Mouse (Mus musculus) liver, embryonic 15.5 days (tissue): ENCODE measurements around the gene Gbp6. TPM values are rescaled to one million over a fixed set of nuclear protein-coding genes. Genes with fewer than 3 reads are reported as not detected.
"Not testable (repeated sequence)": the region's sequence is repeated elsewhere in the genome, so short reads cannot be mapped to it uniquely, and the experiment has no call there.

Experiments used
- ATAC-seq: fragments of 200-750 bp; cut with Nextera tagmentation; 2 replicates; pipeline ENCODE4 v1.8.0; 2017; ENCODE audit warnings: moderate number of reproducible peaks, mild to moderate bottlenecking, moderate library complexity; ENCODE audit not compliant: insufficient read depth
- H3K27ac ChIP-seq: fragments of 300-500 bp; sonication (generic); replicated peaks from 2 replicates; pipeline ENCODE4 v1.5.1; 2015; ENCODE audit warnings: mild to moderate bottlenecking, inconsistent platforms
- H3K27me3 ChIP-seq: fragments of 300-500 bp; sonication (generic); 2 replicates; pipeline ENCODE4 v1.6.1; 2015; ENCODE audit warnings: mild to moderate bottlenecking, inconsistent platforms
- H3K36me3 ChIP-seq: fragments of 300-500 bp; sonication (generic); replicated peaks from 2 replicates; pipeline ENCODE4 v1.6.1; 2015; ENCODE audit warnings: moderate library complexity, mild to moderate bottlenecking, inconsistent platforms
- H3K4me1 ChIP-seq: fragments of 300-500 bp; sonication (generic); replicated peaks from 2 replicates; pipeline ENCODE4 v1.6.1; 2015; ENCODE audit warnings: inconsistent platforms
- H3K4me2 ChIP-seq: fragments of 300-500 bp; sonication (generic); 2 replicates; pipeline ENCODE4 v1.6.1; 2015; ENCODE audit warnings: moderate library complexity, mild to moderate bottlenecking, inconsistent platforms
- H3K4me3 ChIP-seq: fragments of 300-500 bp; sonication (generic); replicated peaks from 2 replicates; pipeline ENCODE4 v1.5.1; 2015; ENCODE audit warnings: mild to moderate bottlenecking, inconsistent platforms
- H3K9ac ChIP-seq: fragments of 300-500 bp; sonication (generic); 2 replicates; pipeline ENCODE4 v1.6.1; 2015; ENCODE audit warnings: moderate library complexity, mild to moderate bottlenecking, inconsistent platforms
- H3K9me3 ChIP-seq: fragments of 300-500 bp; sonication (generic); replicated peaks from 2 replicates; pipeline ENCODE4 v1.6.1; 2016; ENCODE audit warnings: inconsistent platforms
- WGBS: fragments of 180-500 bp; shearing (Covaris S2); methylation state at CpG from one replicate; pipeline ENCODE4 v1.1.7; 2015; ENCODE audit warnings: mixed read lengths; ENCODE audit not compliant: insufficient replicate concordance; 5-methylcytosine and 5-hydroxymethylcytosine counted together
- polyA plus RNA-seq: library from polyadenylated mRNA; unstranded; fragments of >200 nt; fragmentation: Nextera tagmentation; extraction: Ambion mirVana; gene quantifications from 2 replicates; pipeline ENCODE4 v1.2.1, GENCODE M21; 2015

The Gbp6 gene
- polyA plus RNA-seq = 2.1 TPM in 2 replicates

- H3K4me3 ChIP-seq, H3K36me3 ChIP-seq, H3K9me3 ChIP-seq, H3K27me3 ChIP-seq, H3K4me1 ChIP-seq, H3K9ac ChIP-seq: not testable (repeated sequence)
- 37% methylated on average over 3 of the region's 3 CpGs for WGBS
- peak within 1 kb of the TSS; percentile 33; the same call in 1 of the 2 replicates for H3K27ac ChIP-seq
- H3K4me2 ChIP-seq = peak within 1 kb of the TSS; percentile 15
- ATAC-seq = peak; percentile 41; the same call in 1 of the 2 replicates
Observed at GRCm38 (mm10) chr5:105293226-105294165, at the start of gene Gbp6, which contains the start of gene Gm43302. TSS of gene Gbp6 (minus strand) at chr5:105293698. TSS of gene Gm43302 (minus strand) at chr5:105293695.

GRCm38 (mm10) chr5:105341281-105341680, 47.8 kb upstream of the Gbp6 start:
- no peak for ATAC-seq
- H3K4me3 ChIP-seq = no peak overlapping the region
- WGBS = 54% methylated on average over 2 of the region's 2 CpGs
- H3K9me3 ChIP-seq = no peaks in the 10 kb centered on the region
- no peaks in the 10 kb centered on the region for H3K36me3 ChIP-seq
- H3K27me3 ChIP-seq = no peaks in the 10 kb centered on the region
- H3K4me1 ChIP-seq = no peaks in the 10 kb centered on the region
- no peak overlapping the region for H3K4me2 ChIP-seq
- H3K27ac ChIP-seq = no peak overlapping the region
- H3K9ac ChIP-seq = no peak overlapping the region

GRCm38 (mm10) chr5:105322543-105322942, 29.0 kb upstream of the Gbp6 start:
- Histone ChIP-seq H3K27me3 (no peaks in the 10 kb centered on the region), H3K4me1 (no peaks in the 10 kb centered on the region), H3K27ac (no peak overlapping the region), H3K9ac (no peak overlapping the region), H3K36me3 (no peaks in the 10 kb centered on the region), H3K4me2 (no peak overlapping the region), H3K4me3 (no peak overlapping the region), H3K9me3 (no peaks in the 10 kb centered on the region)
- 44% methylated on average over 2 of the region's 2 CpGs for WGBS
- no peak for ATAC-seq

- no peak overlapping the region for H3K4me3 ChIP-seq
- ATAC-seq = no peak
Observed at GRCm38 (mm10) chr5:105310941-105311340, 17.4 kb upstream of the Gbp6 start.

GRCm38 (mm10) chr5:105309148-105309547, 15.7 kb upstream of the Gbp6 start:
- not testable (repeated sequence) for H3K27me3 ChIP-seq, H3K36me3 ChIP-seq, H3K9ac ChIP-seq, H3K4me3 ChIP-seq, H3K27ac ChIP-seq, H3K9me3 ChIP-seq, H3K4me1 ChIP-seq, ATAC-seq, H3K4me2 ChIP-seq
- 20% methylated on average over 1 of the region's 1 CpGs for WGBS

More at GRCm38 (mm10) chr5:105310941-105311340, 17.4 kb upstream of the Gbp6 start:
- H3K4me1 ChIP-seq = no peaks in the 10 kb centered on the region
- no peak overlapping the region for H3K4me2 ChIP-seq
- no peak overlapping the region for H3K9ac ChIP-seq
- 46% methylated on average over 2 of the region's 2 CpGs for WGBS
- H3K9me3 ChIP-seq = no peaks in the 10 kb centered on the region
- no peaks in the 10 kb centered on the region for H3K36me3 ChIP-seq
- no peak overlapping the region for H3K27ac ChIP-seq
- no peaks in the 10 kb centered on the region for H3K27me3 ChIP-seq

- H3K9me3 ChIP-seq, ATAC-seq, H3K27ac ChIP-seq, H3K4me1 ChIP-seq, H3K4me3 ChIP-seq, H3K27me3 ChIP-seq, H3K9ac ChIP-seq, H3K4me2 ChIP-seq, H3K36me3 ChIP-seq: not testable (repeated sequence)
Observed at GRCm38 (mm10) chr5:105306946-105307345, 13.4 kb upstream of the Gbp6 start.

GRCm38 (mm10) chr5:105306159-105306581, 12.7 kb upstream of the Gbp6 start:
- ATAC-seq = no peak
- H3K27me3 ChIP-seq = no peaks in the 10 kb centered on the region
- H3K9me3 ChIP-seq = no peaks in the 10 kb centered on the region
- 67% methylated on average over 1 of the region's 1 CpGs for WGBS
- no peaks in the 10 kb centered on the region for H3K36me3 ChIP-seq
- H3K4me2 ChIP-seq = no peak overlapping the region
- H3K9ac ChIP-seq = no peak overlapping the region
- H3K4me1 ChIP-seq = no peaks in the 10 kb centered on the region
- no peak overlapping the region for H3K4me3 ChIP-seq
- no peak overlapping the region for H3K27ac ChIP-seq

GRCm38 (mm10) chr5:105305671-105306070, 12.2 kb upstream of the Gbp6 start:
- H3K4me1 ChIP-seq, H3K4me2 ChIP-seq, H3K36me3 ChIP-seq, H3K27me3 ChIP-seq, ATAC-seq, H3K9me3 ChIP-seq, H3K27ac ChIP-seq, H3K4me3 ChIP-seq, H3K9ac ChIP-seq: not testable (repeated sequence)
- 63% methylated on average over 4 of the region's 4 CpGs for WGBS

- no peak overlapping the region for H3K9ac ChIP-seq
- no peak for ATAC-seq
- WGBS = 68% methylated on average over 4 of the region's 4 CpGs
Observed at GRCm38 (mm10) chr5:105301963-105302362, 8.5 kb upstream of the Gbp6 start.

GRCm38 (mm10) chr5:105301531-105301930, 8.0 kb upstream of the Gbp6 start:
- no peaks in the 10 kb centered on the region for H3K36me3 ChIP-seq
- H3K4me3 ChIP-seq = no peak overlapping the region
- H3K4me1 ChIP-seq = no peaks in the 10 kb centered on the region
- no peaks in the 10 kb centered on the region for H3K9me3 ChIP-seq
- H3K9ac ChIP-seq = no peak overlapping the region
- no peak for ATAC-seq
- no peaks in the 10 kb centered on the region for H3K27me3 ChIP-seq
- H3K4me2 ChIP-seq = no peak overlapping the region
- H3K27ac ChIP-seq = no peak overlapping the region
- 64% methylated on average over 2 of the region's 2 CpGs for WGBS

More at GRCm38 (mm10) chr5:105301963-105302362, 8.5 kb upstream of the Gbp6 start:
- no peak overlapping the region for H3K27ac ChIP-seq
- no peaks in the 10 kb centered on the region for H3K9me3 ChIP-seq
- H3K4me2 ChIP-seq = no peak overlapping the region
- no peaks in the 10 kb centered on the region for H3K36me3 ChIP-seq
- H3K4me3 ChIP-seq = no peak overlapping the region
- H3K27me3 ChIP-seq = no peaks in the 10 kb centered on the region
- no peaks in the 10 kb centered on the region for H3K4me1 ChIP-seq

GRCm38 (mm10) chr5:105295746-105296145, 2.2 kb upstream of the Gbp6 start:
- no peak overlapping the region for H3K4me3 ChIP-seq
- peak; percentile 66 for ATAC-seq
- H3K4me2 ChIP-seq = no peak overlapping the region
- no peaks in the 10 kb centered on the region for H3K4me1 ChIP-seq
- H3K9me3 ChIP-seq = no peaks in the 10 kb centered on the region
- no peak overlapping the region for H3K9ac ChIP-seq
- no peaks in the 10 kb centered on the region for H3K36me3 ChIP-seq
- no peak overlapping the region for H3K27ac ChIP-seq
- no peaks in the 10 kb centered on the region for H3K27me3 ChIP-seq
- WGBS = 65% methylated on average over 3 of the region's 3 CpGs
